Mouse (Mus musculus) bone marrow, adult 2 months (tissue): Measurements from ENCODE around the gene Ago3. TPM values are rescaled to one million over a fixed set of nuclear protein-coding genes. Genes with fewer than 3 reads are reported as not detected.

Experiments used
- H3K27ac ChIP-seq: fragments of 200-500 bp; 2 replicates; pipeline ENCODE4 v1.5.1; 2012; ENCODE audit warnings: low read depth, mild to moderate bottlenecking, control low read depth, inconsistent platforms, low read length; ENCODE audit not compliant: control insufficient read depth, poor library complexity, insufficient read depth
- H3K4me1 ChIP-seq: fragments of 200-500 bp; 2 replicates; pipeline ENCODE4 v1.6.1; 2011; ENCODE audit warnings: low read length; ENCODE audit not compliant: control insufficient read depth, insufficient read depth
- H3K4me3 ChIP-seq: fragments of 200-500 bp; replicated peaks from 2 replicates; pipeline ENCODE3; 2011; ENCODE audit warnings: mild to moderate bottlenecking, low read depth, low read length, control low read depth; ENCODE audit not compliant: control insufficient read depth
- CTCF ChIP-seq: fragments of 200-500 bp; IDR thresholded peaks from 2 replicates; pipeline ENCODE4 v1.5.1; 2011; ENCODE audit warnings: low read length, control low read depth; ENCODE audit not compliant: control insufficient read depth, insufficient read depth
- POLR2A ChIP-seq: fragments of 200-500 bp; IDR thresholded peaks from 2 replicates; pipeline ENCODE4 v1.6.1; 2011; ENCODE audit warnings: low read depth, mild to moderate bottlenecking, control low read depth, low read length, borderline replicate concordance; ENCODE audit not compliant: control insufficient read depth
- WGBS: fragments of 180-500 bp; shearing (Covaris S2); methylation state at CpG from one replicate; pipeline ENCODE4 v1.1.7; 2018; 5-methylcytosine and 5-hydroxymethylcytosine counted together
- polyA plus RNA-seq: library from polyadenylated mRNA; stranded (reverse); fragments of >200 nt; gene quantifications from 2 replicates; pipeline ENCODE4 v1.2.4, GENCODE M21; 2011; ENCODE audit warnings: low replicate concordance; ENCODE audit not compliant: missing spikeins, insufficient read depth, insufficient read length

Ago3 gene
- polyA plus RNA-seq, 1 experiment = 5.2 TPM

- Histone ChIP-seq H3K4me3 (no peak within 1 kb of the TSS), H3K27ac (no peak within 1 kb of the TSS), H3K4me1 (no peaks in the 10 kb centered on the region; the same call in none of the 2 replicates)
- WGBS = 3% methylated on average over 41 of the region's 42 CpGs
- no peak for TF ChIP-seq POLR2A
- TF ChIP-seq CTCF = no peak
Observed at GRCm38 (mm10) chr4:126286492-126286891, 142.9 kb downstream of the Ago3 start, which contains the start of gene Col8a2. Gene Col8a2 (plus strand): TSS chr4:126286793.

- TF ChIP-seq POLR2A (no peak), CTCF (no peak)
- 73% methylated on average over 8 of the region's 8 CpGs for WGBS
- H3K27ac ChIP-seq = no peak overlapping the region
Observed at GRCm38 (mm10) chr4:126283582-126283981, 145.8 kb downstream of the Ago3 start.

DNA sequence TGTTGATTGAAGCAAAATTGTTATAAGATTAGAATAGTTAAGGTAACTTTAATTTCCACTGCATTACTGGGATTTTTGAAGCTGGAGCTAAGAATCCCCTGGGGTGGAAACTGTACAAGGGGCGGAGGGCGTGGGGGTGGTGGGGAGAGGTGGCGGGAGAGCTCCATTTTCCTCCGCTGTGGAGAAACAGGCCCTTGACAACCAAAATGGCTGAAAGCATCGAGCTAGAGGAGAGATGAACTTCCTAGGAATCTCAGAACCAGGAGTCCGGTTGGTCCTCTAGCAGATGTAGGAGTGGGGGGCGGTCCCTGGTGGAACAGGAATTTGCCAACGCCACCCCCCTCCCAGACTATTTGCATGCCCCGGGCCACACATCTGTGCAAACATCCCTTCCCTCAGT, 147.7 kb downstream of the Ago3 start:
- TF ChIP-seq CTCF = no peak
- Histone ChIP-seq H3K4me3 (no peak overlapping the region), H3K4me1 (no peaks in the 10 kb centered on the region; the same call in none of the 2 replicates), H3K27ac (no peak overlapping the region)
- WGBS = 84% methylated on average over 9 of the region's 9 CpGs

More at GRCm38 (mm10) chr4:126283582-126283981, 145.8 kb downstream of the Ago3 start:
- no peak overlapping the region for H3K4me3 ChIP-seq
- no peaks in the 10 kb centered on the region; the same call in none of the 2 replicates for H3K4me1 ChIP-seq

Other genes starting within 250 kb of the Ago3 start
- gene Thrap3, start 226.8 kb downstream of the Ago3 start, polyA plus RNA-seq = 133 and 198 TPM in 2 replicates
- gene Map7d1, start 173.2 kb downstream of the Ago3 start, polyA plus RNA-seq = 28.7 and 45.5 TPM in 2 replicates
- gene Trappc3, start 167.2 kb downstream of the Ago3 start, polyA plus RNA-seq = 24.1 and 32.5 TPM in 2 replicates
- gene Col8a2, start 142.8 kb downstream of the Ago3 start, polyA plus RNA-seq = 0.57 TPM in 1 of 2 replicates, not detected in the other
- 11.4 and 20.2 TPM in 2 replicates for gene Adprhl2, start 107.9 kb downstream of the Ago3 start, polyA plus RNA-seq
- 0.65 TPM in 1 of 2 replicates, not detected in the other for gene Tekt2, start 103.9 kb downstream of the Ago3 start, polyA plus RNA-seq
- gene Ago1, start 39.0 kb upstream of the Ago3 start, polyA plus RNA-seq = 5.9 and 15.4 TPM in 2 replicates
- 1.5 and 3.5 TPM in 2 replicates for gene Ago4, start 103.9 kb upstream of the Ago3 start, polyA plus RNA-seq
- gene Clspn, start 127.4 kb upstream of the Ago3 start, polyA plus RNA-seq = 44.5 and 66.4 TPM in 2 replicates
- gene 5730409E04Rik, start 180.3 kb upstream of the Ago3 start, polyA plus RNA-seq = 1.9 and 3.1 TPM in 2 replicates
- gene Psmb2, start 248.1 kb upstream of the Ago3 start, polyA plus RNA-seq = 80.3 and 120 TPM in 2 replicates